Mouse (Mus musculus): Measurements from ENCODE around the gene Grn. TPM values are rescaled to one million over a fixed set of nuclear protein-coding genes. Genes with fewer than 3 reads are reported as not detected.

Grn gene
- total and polyA plus RNA-seq, 3 experiments: 63.7 to 453 (median 106) TPM

GRCm38 (mm10) chr11:102382794-102383193 lies 47.3 kb upstream of the Grn start:
- H3K79me2 ChIP-seq (replicated peaks; ENCODE audit: control insufficient read depth, extremely low read depth, insufficient read depth, poor library complexity, severe bottlenecking): no peaks in the 10 kb centered on the region
- H3K4me1 ChIP-seq (ENCODE audit: control insufficient read depth in 1 of 2, insufficient read depth in 2 of 2): peaks cover 31 to 47% of the 10 kb centered on the region in 2 experiments
- H3K9me3 ChIP-seq (replicated peaks; ENCODE audit: low read length): peaks cover 14% of the 10 kb centered on the region
- no peak overlapping the region for H3K27ac ChIP-seq (ENCODE audit: insufficient read depth, low read depth)
- no peak overlapping the region for H3K9ac ChIP-seq (ENCODE audit: insufficient read depth, low read depth)
- no peak for DNase-seq (ENCODE audit: extremely low read depth)
- in situ Hi-C loops (cut with MboI; ENCODE audit: low pct_ligation_motif_present, low pct_unique_long_range_greater_than_20kb, low sequenced_read_pairs) (no loop called here), dilution Hi-C loops (cut with MboI; ENCODE audit: extremely low pct_ligation_motif_present, extremely low pct_unique_long_range_greater_than_20kb, low sequenced_read_pairs) (no loop called here)
- peaks cover 18% of the 10 kb centered on the region for H3K27me3 ChIP-seq (replicated peaks)
- no peaks in the 10 kb centered on the region for H3K36me3 ChIP-seq (replicated peaks in 1 of 2; ENCODE audit: control insufficient read depth in 1 of 2, insufficient read depth in 1 of 2, low read length in 1 of 2)
- H3K4me3 ChIP-seq (replicated peaks in 1 of 3; ENCODE audit: low read depth in 2 of 3, low read length in 2 of 3, poor library complexity in 1 of 3): no peak overlapping the region
- no peak for TF ChIP-seq ZC3H11A (IDR thresholded peaks at IDR 0.05; ENCODE audit: low read depth, low read length)
- peak; percentile 66; the same call in 1 of the 2 replicates for TF ChIP-seq MAFK (IDR thresholded peaks at IDR 0.05; ENCODE audit: insufficient replicate concordance, low read length)
- TF ChIP-seq CHD1 (IDR thresholded peaks at IDR 0.05; ENCODE audit: low read depth, low read length): 0 out of 2 replicates have a peak, but pooled peaks have one; percentile 35
- 0 out of 2 replicates have a peak, but pooled peaks have one; percentile 13 for TF ChIP-seq SIN3A (IDR thresholded peaks at IDR 0.05; ENCODE audit: low read length)
- no peak overlapping the region for H3K4me2 ChIP-seq (ENCODE audit: insufficient read depth, low read depth, poor library complexity, severe bottlenecking)

GRCm38 (mm10) chr11:102383365-102384136 lies 46.6 kb upstream of the Grn start:
- Histone ChIP-seq H3K4me2 (ENCODE audit: insufficient read depth, low read depth, poor library complexity, severe bottlenecking) (peak overlapping the region; percentile 79), H3K27me3 (replicated peaks) (peaks cover 16% of the 10 kb centered on the region), H3K9ac (ENCODE audit: insufficient read depth, low read depth) (no peak overlapping the region), H3K4me3 (replicated peaks in 1 of 3; ENCODE audit: low read depth in 2 of 3, low read length in 2 of 3, poor library complexity in 1 of 3) (no peak overlapping the region), H3K27ac (ENCODE audit: insufficient read depth, low read depth) (peak overlapping the region; percentile 53; the same call in 1 of the 2 replicates), H3K9me3 (replicated peaks; ENCODE audit: low read length) (peaks cover 9% of the 10 kb centered on the region), H3K4me1 (ENCODE audit: control insufficient read depth in 1 of 2, insufficient read depth in 2 of 2) (peaks cover 31 to 47% of the 10 kb centered on the region in 2 experiments), H3K36me3 (replicated peaks in 1 of 2; ENCODE audit: control insufficient read depth in 1 of 2, insufficient read depth in 1 of 2, low read length in 1 of 2) (no peaks in the 10 kb centered on the region), H3K79me2 (replicated peaks; ENCODE audit: control insufficient read depth, extremely low read depth, insufficient read depth, poor library complexity, severe bottlenecking) (no peaks in the 10 kb centered on the region)
- TF ChIP-seq SMC3 (IDR thresholded peaks at IDR 0.05; ENCODE audit: low read depth, low read length) (no peak), MXI1 (IDR thresholded peaks at IDR 0.05; ENCODE audit: low read depth, low read length) (no peak), POLR2A (IDR thresholded peaks at IDR 0.05; ENCODE audit: low read depth, low read length) (no peak), BHLHE40 (IDR thresholded peaks at IDR 0.05; ENCODE audit: low read depth, low read length) (peak; percentile 41; the same call in 1 of the 2 replicates), JUND (conservative IDR thresholded peaks at IDR 0.05; ENCODE audit: low read depth, low read length) (no peak), E2F4 (IDR thresholded peaks at IDR 0.05; ENCODE audit: insufficient replicate concordance, low read depth, low read length) (no peak), JUN (IDR thresholded peaks at IDR 0.05; ENCODE audit: insufficient read depth, low read depth, low read length) (no peak), MAX (IDR thresholded peaks at IDR 0.05; ENCODE audit: low read length) (0 out of 2 replicates have a peak, but pooled peaks have one; percentile 4), ZMIZ1 (IDR thresholded peaks at IDR 0.05; ENCODE audit: low read depth, low read length) (no peak)
- in situ Hi-C loops (cut with MboI; ENCODE audit: low pct_ligation_motif_present, low pct_unique_long_range_greater_than_20kb, low sequenced_read_pairs): no loop called here
- DNase-seq (ENCODE audit: extremely low read depth): no peak
- dilution Hi-C loops (cut with MboI; ENCODE audit: extremely low pct_ligation_motif_present, extremely low pct_unique_long_range_greater_than_20kb, low sequenced_read_pairs): no loop called here

Data from CH12.LX (cell line).